Mouse (Mus musculus) ovary, adult 18-20 months (tissue): Measurements from ENCODE around the gene Krt78.
"Not testable (repeated sequence)": the region's sequence is repeated elsewhere in the genome, so short reads cannot be mapped to it uniquely, and the experiment has no call there.

Source experiments
- DNase-seq: peaks from one replicate; pipeline ENCODE4 v3.0.0; 2022; ENCODE audit warnings: low spot score, mixed read lengths

The Krt78 gene

DNA sequence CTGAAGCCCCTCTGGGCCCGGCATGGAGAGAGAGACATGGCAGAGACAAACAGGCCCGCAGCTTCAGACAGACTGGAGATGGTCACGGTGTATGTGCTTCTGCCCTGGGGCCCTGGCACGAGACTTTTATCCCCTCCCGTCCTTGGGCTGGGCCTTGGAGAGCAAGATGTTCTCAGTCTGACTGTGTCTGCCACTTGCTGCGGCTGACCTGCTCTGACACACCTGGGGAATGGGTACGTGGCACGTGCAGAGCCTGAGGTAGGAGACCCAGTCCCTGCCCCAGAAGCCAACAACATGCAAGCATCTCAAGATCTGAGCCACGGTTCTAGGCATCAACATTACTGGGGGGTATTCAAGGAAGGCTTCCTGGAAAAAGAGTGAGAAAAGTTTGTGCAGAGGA is at the start of gene Krt78:
Gene Krt78, minus strand, starts transcription at position 101 of the 400 bp plus-strand sequence.
- DNase-seq: no peak

DNA sequence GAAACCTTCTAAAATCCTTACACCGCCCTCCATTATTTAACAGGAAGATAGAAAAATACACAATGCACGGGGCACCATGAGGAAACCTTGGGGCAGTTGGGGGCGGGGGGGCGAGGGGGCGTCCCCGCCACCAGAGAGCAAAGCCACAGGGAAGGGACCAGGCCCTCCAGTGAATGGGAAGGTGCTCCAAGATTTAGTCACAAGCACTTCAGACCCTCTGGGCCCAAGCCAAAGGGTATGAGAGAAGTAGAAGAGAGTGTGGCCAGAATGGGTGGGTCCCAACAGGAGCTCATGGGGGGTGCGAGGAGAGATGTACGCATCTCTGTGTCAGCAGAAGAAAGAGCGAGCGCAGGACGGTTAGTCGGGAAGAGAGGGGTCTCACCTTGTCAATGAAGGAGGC is 49.4 kb upstream of the Krt78 start:
- DNase-seq: no peak

DNA sequence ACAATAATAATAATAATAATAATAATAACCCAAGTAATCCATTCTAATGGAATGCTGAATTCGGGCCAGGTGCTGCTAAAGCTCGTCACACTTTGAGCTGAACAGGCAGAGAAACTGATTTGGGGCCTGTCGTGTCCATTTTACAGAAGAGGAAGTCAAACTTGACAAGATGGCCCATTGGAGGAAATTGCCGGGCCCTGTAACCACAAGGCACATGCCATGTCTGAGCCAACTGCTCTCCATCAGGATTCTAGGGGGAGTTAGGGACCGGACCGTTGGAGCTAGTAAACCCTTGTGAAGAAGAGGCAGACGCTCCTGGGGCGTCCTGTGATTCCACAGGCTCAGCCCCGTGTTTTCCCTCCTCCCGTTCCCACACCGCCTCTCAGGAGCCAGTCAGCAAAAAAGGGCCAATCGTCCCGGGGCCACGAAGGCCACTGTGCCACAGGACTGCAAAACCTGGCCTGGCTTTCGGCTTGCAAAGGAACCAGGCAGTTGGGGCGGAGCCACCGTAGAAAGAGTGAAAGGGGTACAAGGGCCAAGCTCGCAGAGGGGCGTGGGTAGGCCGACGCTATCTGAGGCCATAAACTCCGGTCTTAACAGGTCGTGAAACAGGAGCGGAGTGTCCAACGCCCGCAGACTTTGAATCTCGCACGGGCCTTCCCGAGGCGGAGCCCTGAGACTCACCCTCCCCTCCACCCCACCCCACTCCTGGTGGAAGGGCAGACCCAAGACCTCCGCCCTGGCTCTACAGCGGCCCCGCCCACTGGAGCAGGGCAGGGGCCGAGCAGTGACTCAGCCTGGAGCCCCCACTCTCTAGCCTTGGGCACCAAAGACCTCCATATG is 48.8 kb upstream of the Krt78 start:
- DNase-seq: peak; percentile 67

DNA sequence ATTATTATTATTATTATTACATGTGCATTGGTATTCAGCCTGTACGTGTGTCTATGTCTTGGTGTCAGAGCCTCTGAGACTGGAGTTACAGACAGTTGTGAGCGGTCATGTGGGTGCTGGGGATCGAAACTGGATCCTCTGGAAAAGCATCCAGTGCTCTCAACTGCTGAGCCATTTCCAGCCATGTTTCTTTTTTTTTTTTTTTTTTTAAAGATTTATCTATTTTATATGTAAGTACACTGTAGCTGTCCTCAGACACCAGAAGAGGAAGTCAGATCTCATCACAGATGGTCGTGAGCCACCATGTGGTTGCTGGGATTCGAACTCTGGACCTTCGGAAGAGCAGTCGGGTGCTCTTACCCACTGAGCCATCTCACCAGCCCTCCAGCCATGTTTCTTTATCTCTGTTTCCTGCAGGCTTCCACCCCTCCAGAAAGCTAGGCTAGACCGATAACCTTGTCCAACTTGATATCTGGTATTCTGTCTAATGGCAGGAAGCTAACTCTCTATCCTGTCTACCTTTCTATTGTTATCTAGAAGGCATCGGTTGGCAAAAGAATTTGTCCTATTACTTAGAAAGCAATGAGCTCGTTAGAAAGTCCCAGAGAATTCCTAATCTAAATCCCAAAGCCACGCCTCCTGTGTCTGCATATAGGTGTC is 45.7 kb upstream of the Krt78 start:
- DNase-seq: no peak

DNA sequence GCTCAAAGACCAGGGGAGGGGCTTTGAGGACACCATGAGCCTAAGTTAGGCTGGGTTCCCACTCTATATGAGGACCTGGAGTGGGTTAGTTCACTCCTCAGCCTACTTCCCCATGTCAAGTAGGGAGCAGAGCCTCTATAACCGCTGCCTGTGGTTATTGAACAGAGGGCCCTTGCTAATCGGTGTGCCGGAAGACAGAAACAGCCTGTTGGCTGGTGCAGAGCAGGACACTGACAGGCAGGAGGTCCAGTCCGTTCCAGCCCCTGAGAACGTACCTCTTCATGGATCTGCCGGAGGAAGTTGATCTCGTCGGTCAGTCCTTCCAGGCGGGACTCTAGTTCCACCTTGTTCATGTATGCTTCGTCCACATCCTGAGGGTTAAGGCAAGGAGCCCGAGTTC is 45.1 kb upstream of the Krt78 start:
- no peak for DNase-seq

DNA sequence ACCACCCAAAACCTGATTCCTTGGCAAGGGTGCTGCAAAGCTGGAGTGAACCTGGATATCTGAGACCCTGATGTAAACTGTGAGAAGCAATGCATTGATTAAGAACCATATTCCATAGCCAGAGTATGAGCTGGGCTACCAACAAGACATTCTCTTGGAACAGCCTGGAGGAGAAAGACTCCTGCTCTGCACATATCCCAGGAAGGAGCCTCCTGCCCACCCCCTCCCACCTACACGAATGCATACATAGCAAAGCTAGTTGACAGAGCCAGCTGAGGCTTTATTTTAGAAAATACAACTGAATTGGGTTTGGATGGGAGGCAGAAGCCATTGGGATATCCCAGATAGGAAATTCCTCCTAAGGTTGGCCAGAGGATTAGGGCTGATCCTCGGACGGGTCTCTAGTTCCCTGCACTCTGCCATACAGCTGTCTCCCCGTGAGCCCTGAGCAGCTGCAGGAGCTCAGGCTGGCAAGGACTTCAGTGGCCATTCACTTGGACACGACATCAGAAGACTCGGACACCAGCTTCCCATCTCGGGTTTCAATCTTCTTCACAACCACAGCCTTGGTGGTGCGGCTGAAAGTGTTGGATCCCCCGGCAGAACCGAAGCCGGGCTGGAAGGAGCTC is 42.5 kb upstream of the Krt78 start:
- not testable (repeated sequence) for DNase-seq

DNA sequence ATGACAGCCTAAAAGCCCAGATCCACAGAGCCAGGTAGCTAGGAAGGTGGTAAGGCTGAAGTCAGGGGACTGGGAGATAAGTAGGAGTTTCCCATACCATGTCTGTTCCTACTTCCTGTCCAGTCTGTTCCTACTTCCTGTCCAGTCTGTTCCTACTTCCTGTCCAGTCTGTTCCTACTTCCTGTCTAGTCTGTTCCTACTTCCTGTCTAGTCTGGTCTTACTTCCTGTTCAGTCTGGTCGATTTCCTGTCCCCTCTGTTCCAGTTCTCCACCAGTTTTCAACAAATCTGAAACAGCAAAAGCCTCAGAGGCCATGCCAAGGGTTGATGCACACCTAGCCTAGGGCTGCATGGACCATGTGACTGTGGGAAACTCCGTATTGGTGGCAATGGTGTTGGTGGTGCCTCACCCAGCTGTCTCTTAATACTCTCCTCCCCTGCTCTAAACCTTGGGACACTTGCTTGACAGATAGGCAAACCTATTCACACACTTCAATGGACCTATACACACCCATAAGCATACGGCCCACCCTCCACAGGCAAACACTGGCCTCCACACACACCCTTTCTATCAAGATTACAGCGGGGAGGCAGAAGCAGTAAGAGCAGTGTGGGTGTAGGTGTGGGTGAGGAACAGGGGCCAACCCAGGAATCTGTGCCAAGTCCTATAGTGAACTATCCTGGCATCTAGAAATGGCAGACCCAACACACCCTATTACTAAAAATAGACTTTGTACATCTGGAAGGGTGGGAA is 41.6 kb upstream of the Krt78 start:
- DNase-seq: no peak

DNA sequence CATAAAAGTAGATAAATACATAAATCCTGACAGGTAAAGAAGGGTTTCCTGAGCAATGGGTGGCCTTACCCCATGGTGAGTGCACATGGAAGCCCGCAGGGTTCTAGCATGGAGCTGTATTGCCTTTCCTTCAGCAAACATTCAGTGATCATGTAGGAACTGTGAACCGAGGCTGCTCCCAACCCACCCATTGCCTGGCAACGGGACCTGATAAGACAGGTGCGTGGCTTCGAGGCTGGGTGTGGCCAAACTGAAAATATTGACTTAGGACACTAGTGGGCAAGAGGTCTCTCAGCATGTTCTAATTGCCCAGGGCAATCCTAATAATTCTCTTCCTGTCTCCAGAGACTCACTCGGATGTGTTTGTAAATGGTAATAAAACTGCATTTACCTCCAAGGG is 40.3 kb upstream of the Krt78 start:
- no peak for DNase-seq

DNA sequence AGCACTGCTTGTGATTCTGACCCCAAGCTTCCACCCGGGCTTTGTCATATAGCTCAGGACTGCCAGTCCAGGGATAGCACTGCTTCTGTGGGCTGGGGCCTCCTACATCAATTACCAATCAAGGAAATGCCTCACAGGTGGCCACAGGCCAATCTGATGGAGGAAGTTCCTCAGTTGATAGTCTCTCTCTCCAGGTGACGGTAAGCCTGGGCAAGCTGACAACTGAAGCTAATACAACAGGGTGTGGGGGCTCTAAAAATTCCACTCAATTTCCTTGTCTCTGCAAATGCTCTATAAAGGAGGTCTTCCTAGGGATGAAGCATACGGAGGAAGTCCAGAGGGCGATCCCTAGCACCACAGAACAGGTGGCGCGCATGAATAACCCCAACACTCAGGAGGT is 36.9 kb upstream of the Krt78 start:
- DNase-seq: no peak

DNA sequence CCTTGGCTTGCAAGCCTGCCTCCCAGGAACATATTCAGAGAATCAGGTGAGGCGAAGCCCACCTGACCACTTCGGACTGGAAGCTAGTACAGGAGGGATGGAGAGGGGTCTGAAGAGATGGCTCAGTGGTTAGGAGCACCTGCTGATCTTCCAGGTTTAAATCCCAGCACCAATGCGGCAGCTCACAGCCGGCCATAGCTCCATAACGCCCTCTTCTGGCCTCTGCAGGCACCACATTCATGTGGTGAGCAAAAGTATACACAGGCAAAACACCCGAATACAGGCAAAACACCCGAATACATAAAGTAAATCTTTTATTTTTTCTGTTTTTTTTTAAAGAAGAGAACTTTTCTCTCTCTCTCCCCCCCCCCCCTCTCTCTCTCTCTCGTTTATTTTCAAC is 34.6 kb upstream of the Krt78 start:
- no peak for DNase-seq

DNA sequence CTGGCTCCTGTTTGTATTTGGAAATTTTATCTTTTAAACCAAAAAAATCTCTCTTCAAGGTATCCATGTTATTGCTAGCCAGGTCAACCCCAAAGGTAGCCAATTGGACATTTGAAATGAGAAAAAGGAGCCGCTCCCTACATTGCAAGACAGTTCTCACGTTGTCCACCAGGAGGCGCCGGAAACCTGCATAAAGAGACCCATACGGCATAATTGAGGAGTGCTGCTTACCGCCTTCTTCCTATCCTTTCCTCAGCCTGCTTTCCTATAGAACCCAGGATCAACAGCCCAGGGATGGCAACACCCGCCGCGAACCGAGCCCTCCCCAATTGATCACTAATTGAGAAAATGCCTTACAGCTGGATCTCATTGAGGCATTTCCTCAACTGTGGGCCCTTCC is 34.0 kb upstream of the Krt78 start:
- DNase-seq: peak; percentile 55

DNA sequence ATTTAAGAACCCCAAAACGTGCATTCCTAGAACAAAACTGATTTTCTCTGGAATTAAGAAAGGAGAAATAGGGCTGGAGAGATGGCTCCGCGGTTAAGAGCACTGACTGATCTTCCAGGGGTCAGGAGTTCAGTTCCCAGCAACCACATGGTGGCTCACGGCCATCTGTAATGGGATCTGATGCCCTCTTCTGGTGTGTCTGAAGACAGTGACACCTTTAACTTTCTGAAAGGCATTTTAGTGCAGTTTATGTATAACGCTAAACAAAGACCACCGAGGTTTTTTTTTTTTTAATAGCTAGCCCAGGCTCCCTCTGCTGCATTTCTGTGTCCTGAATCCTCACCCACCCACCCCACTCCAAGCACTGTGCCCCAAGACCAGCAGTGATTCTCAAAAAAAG is 30.7 kb upstream of the Krt78 start:
- DNase-seq: no peak

DNA sequence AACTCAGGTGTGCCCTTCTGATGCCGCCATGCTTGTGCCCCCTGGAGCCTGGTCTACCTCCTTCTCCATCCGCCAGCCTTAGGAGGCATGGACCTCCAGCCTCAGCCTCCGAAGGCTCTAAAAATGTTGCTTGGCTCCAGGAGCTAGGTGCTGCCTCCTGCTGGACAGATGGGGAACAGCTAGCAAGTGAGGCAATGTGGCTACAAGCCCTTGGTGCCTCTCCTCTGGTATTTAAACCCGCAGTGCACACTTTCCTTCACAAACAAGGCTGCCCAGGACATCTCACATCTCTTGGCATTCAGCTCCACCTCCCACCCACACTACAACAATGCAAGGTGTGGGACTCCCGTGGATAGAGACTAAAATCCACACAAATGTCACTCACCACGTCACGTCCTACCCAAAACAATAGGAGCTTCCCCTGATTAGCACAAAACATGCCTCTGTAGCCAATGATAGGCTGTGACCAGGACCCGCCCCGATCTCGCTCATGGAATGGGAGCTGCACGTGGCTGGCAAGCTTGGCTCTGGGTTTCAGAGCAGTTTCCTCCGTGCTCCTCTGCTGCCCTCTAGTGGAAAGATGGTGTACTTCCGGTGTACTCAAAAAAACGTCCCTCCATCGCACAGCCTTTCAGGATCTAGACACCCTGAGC is 30.0 kb upstream of the Krt78 start:
- peak; percentile 87 for DNase-seq

DNA sequence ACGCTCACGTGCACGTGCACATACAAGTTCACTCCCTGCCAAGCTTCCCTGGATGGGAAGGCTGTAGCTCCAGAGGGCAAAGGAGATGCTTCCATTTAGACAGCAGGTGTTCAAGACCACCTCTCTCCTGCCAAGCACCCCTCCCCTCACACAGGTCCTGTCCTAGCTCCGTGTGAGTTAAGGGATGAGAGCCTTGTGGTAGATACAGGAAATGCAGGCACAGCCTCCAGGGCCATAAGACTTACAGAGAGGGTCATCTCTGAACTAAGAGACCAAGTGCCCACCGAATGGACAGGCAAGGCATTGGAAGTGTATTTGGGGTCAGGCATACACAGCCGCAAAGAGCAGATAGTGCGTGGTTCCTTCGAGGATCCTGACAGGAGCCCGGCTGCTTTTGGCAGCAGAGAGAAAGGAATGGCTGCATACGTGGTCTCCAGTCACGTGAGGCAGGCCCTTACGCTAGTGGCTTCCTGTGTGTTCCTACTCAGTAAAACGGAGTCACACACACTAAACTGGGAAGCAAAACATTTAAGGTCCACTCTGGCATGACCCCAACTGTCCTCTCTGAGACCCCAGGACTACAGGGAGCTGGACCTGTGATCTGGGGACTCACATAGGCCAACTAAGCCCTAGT is 29.3 kb upstream of the Krt78 start:
- no peak for DNase-seq

DNA sequence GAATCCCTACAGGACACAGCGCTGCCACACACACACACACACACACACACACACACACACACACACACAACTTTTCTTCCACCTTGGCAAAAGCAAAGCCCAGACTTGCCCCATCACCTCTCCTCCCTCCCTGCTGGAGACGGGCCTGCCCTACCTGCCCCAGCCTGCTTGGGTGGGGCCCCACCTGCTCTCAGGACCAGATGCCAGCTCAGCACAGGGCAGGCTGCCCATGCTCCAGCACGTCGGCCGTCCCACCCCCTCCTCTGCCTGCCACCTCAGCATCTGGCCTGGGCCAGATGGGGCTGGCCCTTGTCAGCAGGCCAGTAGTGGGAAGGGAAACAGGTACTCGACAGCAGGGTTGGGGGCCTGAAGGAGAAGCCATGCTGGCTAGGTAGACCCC is 26.8 kb upstream of the Krt78 start:
- DNase-seq: peak; percentile 42

DNA sequence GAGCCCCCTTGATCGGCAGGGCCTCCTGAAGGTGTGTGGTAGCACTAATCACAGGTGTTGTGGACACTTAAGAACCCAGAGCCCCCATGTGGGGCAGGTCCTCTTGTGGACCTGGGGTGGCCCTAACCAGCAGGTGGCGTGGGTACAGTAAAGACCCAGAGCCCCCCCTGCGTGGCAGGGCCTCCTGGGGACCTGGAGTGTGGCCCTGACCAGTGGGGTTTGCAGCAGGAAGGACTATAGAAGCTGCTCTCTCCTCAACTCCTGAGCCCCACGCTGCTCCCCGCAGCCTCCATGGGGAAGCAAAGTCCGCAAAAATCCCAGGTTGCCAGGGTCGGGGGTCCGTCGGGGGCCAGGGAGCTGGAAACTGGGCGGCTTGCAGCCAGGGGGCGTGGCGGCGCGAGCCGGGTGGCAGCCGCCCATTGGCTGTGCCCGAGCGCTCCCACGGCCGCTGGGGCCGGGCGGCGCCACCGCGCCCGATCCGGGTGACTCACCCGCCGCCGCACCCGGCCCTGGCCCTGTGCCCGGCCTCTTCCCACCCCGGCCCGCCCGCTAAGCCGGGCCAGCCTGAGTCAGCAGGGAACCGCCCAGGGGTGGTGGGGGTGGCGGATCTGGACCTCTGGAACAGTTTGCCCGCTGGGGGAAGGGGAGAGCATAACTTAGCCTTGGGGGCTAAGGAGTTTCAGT is 23.1 kb upstream of the Krt78 start:
- DNase-seq: peak; percentile 90

DNA sequence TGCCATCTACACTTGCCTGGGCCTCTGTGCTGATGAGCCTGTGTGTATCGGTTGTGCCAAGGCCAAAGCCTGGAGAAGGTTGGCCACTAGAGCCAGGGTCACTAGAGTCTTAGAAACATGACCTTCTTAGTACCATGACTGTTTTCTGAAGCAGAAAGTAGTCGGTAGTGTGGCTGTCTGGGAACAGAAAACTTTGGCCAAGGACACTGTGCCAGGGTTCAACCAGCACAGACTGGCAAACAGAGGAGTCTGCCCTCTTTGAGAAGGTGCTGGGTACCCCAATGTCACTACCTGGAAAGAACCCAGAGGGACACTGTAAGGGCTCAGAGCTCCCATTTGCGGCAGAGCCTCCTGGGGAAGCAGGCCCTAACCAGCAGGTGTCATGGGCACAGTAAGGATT is 22.6 kb upstream of the Krt78 start:
- peak; percentile 54 for DNase-seq

DNA sequence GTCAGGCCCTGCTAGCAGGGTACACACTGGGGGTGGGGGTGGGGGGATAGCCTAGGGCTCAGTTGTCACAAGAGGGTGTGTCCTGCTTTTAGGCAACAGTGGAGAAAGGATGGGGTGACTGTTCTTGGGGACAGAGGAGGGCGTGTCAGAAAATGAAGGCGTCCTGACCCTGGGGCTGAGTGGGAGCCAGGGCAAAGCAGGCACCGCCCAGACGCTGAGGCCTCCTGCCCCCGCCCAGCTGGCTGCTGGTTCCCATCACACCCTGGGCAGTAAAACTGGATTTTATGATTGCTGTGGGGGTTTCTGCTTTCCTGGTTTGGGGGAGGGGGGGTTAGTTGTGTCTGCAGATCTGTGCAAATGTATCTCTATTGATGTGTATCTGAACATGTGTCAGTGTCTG is 21.9 kb upstream of the Krt78 start:
- DNase-seq: peak; percentile 61

DNA sequence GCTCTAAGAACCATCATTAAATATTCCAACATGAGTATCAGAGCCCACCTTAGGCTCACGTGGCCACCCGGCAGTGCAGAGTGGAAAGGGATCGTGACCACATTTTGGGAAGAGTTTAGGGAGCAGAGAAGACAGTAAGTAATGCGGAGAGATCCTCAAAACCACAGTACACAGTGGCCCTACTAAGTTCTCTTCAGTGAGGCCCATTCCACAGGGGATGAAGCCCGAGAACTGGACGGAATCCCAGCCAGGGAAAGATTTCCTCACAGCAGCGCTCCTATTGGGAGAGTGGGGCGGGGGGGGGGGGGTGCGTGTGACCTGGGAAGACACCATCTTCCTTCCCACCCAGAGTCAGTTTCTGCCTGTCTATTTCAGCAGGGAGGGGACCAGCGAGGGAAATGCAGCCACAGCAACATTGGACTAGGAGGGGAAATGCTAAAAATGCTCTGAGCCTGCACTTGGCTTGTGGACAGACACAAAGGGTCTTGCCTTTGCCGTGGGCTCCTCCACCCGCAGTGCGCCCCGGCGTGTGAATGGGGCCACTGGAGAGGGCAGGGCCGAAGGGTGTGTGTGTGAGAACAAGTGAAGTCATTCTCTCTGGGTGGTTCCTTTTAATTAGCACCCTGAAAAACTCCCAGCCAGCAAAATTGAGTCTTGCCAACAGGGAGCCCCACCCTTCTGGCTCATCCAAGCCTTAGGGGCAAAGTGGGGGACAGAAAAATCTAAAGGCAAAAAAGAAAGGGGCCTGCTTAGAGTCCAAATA is 20.2 kb upstream of the Krt78 start:
- no peak for DNase-seq
